Mouse (Mus musculus): ENCODE measurements around the gene Rmnd5b.

GRCm38 (mm10) chr11:51625187-51625820 is 10.4 kb downstream of the Rmnd5b start:
- TF ChIP-seq CTCF (IDR thresholded peaks at IDR 0.05; ENCODE audit: borderline replicate concordance, insufficient read depth, low read depth, low read length) (no peak), POLR2A (IDR thresholded peaks at IDR 0.05; ENCODE audit: borderline replicate concordance, insufficient read depth, low read length) (no peak)

Measured in cerebellum, adult 2 months (tissue).